Comparison of ENCODE assay signal across 8 mouse cellular contexts in genomic region chr10:88380002-88380401, GRCm38 (mm10). TPM values are rescaled to one million over a fixed set of nuclear protein-coding genes. Genes with fewer than 3 reads are reported as not detected.
DNase-seq lines count a peak whose midpoint lies in the region; ATAC-seq and TF ChIP-seq lines count a peak whose summit lies in the region.

No protein-coding gene starts in this region.

- H3K27ac ChIP-seq in ES-E14 (ENCODE audit: insufficient read depth, low read depth, low read length, poor library complexity, severe bottlenecking), result no peak overlapping the region
- peak overlapping the region; percentile 60; the same call in 1 of the 2 replicates for H3K27ac ChIP-seq in cortical plate, adult 2 months (ENCODE audit: insufficient read depth, low read length)
- H3K27ac ChIP-seq in heart, embryonic 13.5 days (replicated peaks), result peak overlapping the region; percentile 63
- H3K27ac ChIP-seq in kidney, embryonic 16.5 days (ENCODE audit: low read length), result peak overlapping the region; percentile 48; the same call in 1 of the 2 replicates
- peak overlapping the region; percentile 75 for H3K27ac ChIP-seq in lung, embryonic 16.5 days (ENCODE audit: low read length)

- H3K4me3 ChIP-seq in ES-E14 (ENCODE audit: insufficient read depth in 1 of 2, low read depth in 1 of 2, low read length in 2 of 2, poor library complexity in 1 of 2, severe bottlenecking in 1 of 2), result peak overlapping the region; percentile 79 to 86
- H3K4me3 ChIP-seq in cortical plate, adult 2 months (ENCODE audit: insufficient read depth, low read length), result peak overlapping the region; percentile 95
- H3K4me3 ChIP-seq in heart, embryonic 13.5 days, result peak overlapping the region; percentile 88
- peak overlapping the region; percentile 68 for H3K4me3 ChIP-seq in kidney, embryonic 16.5 days (ENCODE audit: low read length)
- peak overlapping the region; percentile 81 for H3K4me3 ChIP-seq in lung, embryonic 16.5 days (ENCODE audit: low read length)

- H3K27me3 ChIP-seq in heart, embryonic 13.5 days (replicated peaks), result peaks cover 10% of the 10 kb centered on the region; the same call in 1 of the 2 replicates
- no peaks in the 10 kb centered on the region for H3K27me3 ChIP-seq in kidney, embryonic 16.5 days (ENCODE audit: insufficient read depth, low read length)
- H3K27me3 ChIP-seq in lung, embryonic 16.5 days (ENCODE audit: control insufficient read depth, insufficient read depth, low read depth, low read length), result no peaks in the 10 kb centered on the region

- no peaks in the 10 kb centered on the region for H3K36me3 ChIP-seq in ES-E14 (ENCODE audit: control insufficient read depth, insufficient read depth, low read length, poor library complexity, severe bottlenecking)
- no peaks in the 10 kb centered on the region for H3K36me3 ChIP-seq in heart, embryonic 13.5 days
- no peaks in the 10 kb centered on the region for H3K36me3 ChIP-seq in kidney, embryonic 16.5 days (ENCODE audit: insufficient read depth, low read length)
- no peaks in the 10 kb centered on the region for H3K36me3 ChIP-seq in lung, embryonic 16.5 days (ENCODE audit: control insufficient read depth, insufficient read depth, low read length)

- H3K4me1 ChIP-seq in ES-E14 (ENCODE audit: control insufficient read depth in 2 of 2, insufficient read depth in 2 of 2, low read length in 2 of 2, poor library complexity in 1 of 2), result peaks cover 3 to 8% of the 10 kb centered on the region in 2 experiments; a peak in 1 of 4 replicates
- peaks cover 7% of the 10 kb centered on the region for H3K4me1 ChIP-seq in cortical plate, adult 2 months (ENCODE audit: control insufficient read depth, insufficient read depth, low read length)
- H3K4me1 ChIP-seq in heart, embryonic 13.5 days, result peaks cover 42% of the 10 kb centered on the region
- peaks cover 30% of the 10 kb centered on the region for H3K4me1 ChIP-seq in kidney, embryonic 16.5 days (ENCODE audit: insufficient read depth, low read length)
- H3K4me1 ChIP-seq in lung, embryonic 16.5 days (replicated peaks; ENCODE audit: control insufficient read depth, insufficient read depth, low read length), result peaks cover 24% of the 10 kb centered on the region

- TF ChIP-seq CTCF in cortical plate, adult 2 months (IDR thresholded peaks at IDR 0.05; ENCODE audit: extremely low read depth, insufficient read depth, low read length), result no peak

- H3K9me3 ChIP-seq in ES-E14 (ENCODE audit: control insufficient read depth, insufficient read depth, low read depth, low read length), result no peaks in the 10 kb centered on the region
- H3K9me3 ChIP-seq in heart, embryonic 13.5 days, result no peaks in the 10 kb centered on the region
- H3K9me3 ChIP-seq in kidney, embryonic 16.5 days (ENCODE audit: low read length), result no peaks in the 10 kb centered on the region
- no peaks in the 10 kb centered on the region for H3K9me3 ChIP-seq in lung, embryonic 16.5 days (ENCODE audit: control insufficient read depth, low read length)

- peak overlapping the region; percentile 98 for H3K4me2 ChIP-seq in heart, embryonic 13.5 days
- peak overlapping the region; percentile 80 for H3K4me2 ChIP-seq in kidney, embryonic 16.5 days (replicated peaks; ENCODE audit: low read depth, low read length)
- H3K4me2 ChIP-seq in lung, embryonic 16.5 days (ENCODE audit: low read depth, low read length), result peak overlapping the region; percentile 79

- peak; percentile 63 for DNase-seq in adrenal gland, adult 2 months
- DNase-seq in adrenal gland, postnatal 4 days (ENCODE audit: low spot score in 2 of 2), result no peak
- no peak for DNase-seq in ES-E14 (ENCODE audit: low read depth, low spot score)
- peak; percentile 31 for DNase-seq in right cerebral cortex, postnatal 25 days

- 3% methylated on average over 11 of the region's 11 CpGs for WGBS in heart, embryonic 13.5 days
- whole genome bisulfite sequencing in kidney, embryonic 16.5 days, result 2% methylated on average over 11 of the region's 11 CpGs
- 3% methylated on average over 11 of the region's 11 CpGs for WGBS in lung, embryonic 16.5 days

- TF ChIP-seq POLR2A in cortical plate, adult 2 months (IDR thresholded peaks at IDR 0.05; ENCODE audit: extremely low read depth, insufficient read depth, low read length), result no peak

- no peak for ATAC-seq in heart, embryonic 13.5 days (ENCODE audit: extremely low read depth, insufficient number of reproducible peaks, low FRiP score, low TSS enrichment)
- ATAC-seq in kidney, embryonic 16.5 days (ENCODE audit: low FRiP score, low TSS enrichment), result peak; percentile 55
- ATAC-seq in lung, embryonic 16.5 days (ENCODE audit: low read depth), result peak; percentile 70

- H3K9ac ChIP-seq in ES-E14 (ENCODE audit: insufficient read depth, low read depth, low read length, poor library complexity, severe bottlenecking), result peak overlapping the region; percentile 80; the same call in 1 of the 2 replicates
- peak overlapping the region; percentile 89 for H3K9ac ChIP-seq in heart, embryonic 13.5 days
- H3K9ac ChIP-seq in kidney, embryonic 16.5 days (replicated peaks; ENCODE audit: low read length), result peak overlapping the region; percentile 70
- peak overlapping the region; percentile 77 for H3K9ac ChIP-seq in lung, embryonic 16.5 days (ENCODE audit: low read length)

- in situ Hi-C loops in ES-E14 (cut with MboI; ENCODE audit: low sequenced_read_pairs in 2 of 2, unreplicated experiment in 2 of 2), result no loop called here

TF ChIP-seq in ES-E14, 5 proteins besides CTCF, POLR2A, EP300 and RAD21:
- no peak for TF ChIP-seq HCFC1 (IDR thresholded peaks at IDR 0.05; ENCODE audit: borderline replicate concordance, insufficient read depth, low read length)
- TF ChIP-seq ZNF384 (IDR thresholded peaks at IDR 0.05; ENCODE audit: low read depth, low read length), result no peak
- TF ChIP-seq ZC3H11A (IDR thresholded peaks at IDR 0.05; ENCODE audit: borderline replicate concordance, low read depth, low read length), result no peak
- no peak for TF ChIP-seq CHD2 (IDR thresholded peaks at IDR 0.05; ENCODE audit: low read depth, low read length)
- no peak for TF ChIP-seq MAFK (IDR thresholded peaks at IDR 0.05; ENCODE audit: insufficient read depth, low read depth, low read length)
TF ChIP-seq in ES-E14: peak in this region for 0.

RNA-seq across cellular contexts. Expression of gene Gnptab, which starts 1.1 kb away (rescaled TPM):
- 10 to 100 TPM; 31.1 to 36.3 TPM for total RNA-seq in adrenal gland, adult 2 months (2021)
- 4.6 and 4.7 TPM in 2 replicates for polyA plus RNA-seq in adrenal gland, adult 2 months (2012; rRNA removed)
- 10 to 100 TPM; 34.2 to 37.8 TPM for total RNA-seq in adrenal gland, postnatal 4 days (2021)
- 25.1 and 34.0 TPM in 2 replicates for total RNA-seq in ES-E14 (2012; rRNA removed)
- 41.1 and 43.3 TPM in 2 replicates for polyA plus RNA-seq in cortical plate, adult 2 months (2012; rRNA removed)
- 5.9 and 6.8 TPM in 2 replicates for polyA plus RNA-seq in heart, embryonic 13.5 days (2015; fragmentation: Nextera tagmentation; extraction: Ambion mirVana)
- 12.8 and 13.5 TPM in 2 replicates for polyA plus RNA-seq in kidney, embryonic 16.5 days (2015; fragmentation: Nextera tagmentation; extraction: Ambion mirVana)
- 16.8 and 18.1 TPM in 2 replicates for polyA plus RNA-seq in lung, embryonic 16.5 days (2015; fragmentation: Nextera tagmentation; extraction: Ambion mirVana)

RNA-seq across cellular contexts. Expression of gene Dram1, which starts 1.1 kb away (rescaled TPM):
- total RNA-seq in adrenal gland, adult 2 months (2021), result 10 to 100 TPM; 10.2 to 23.5 TPM
- 18.1 and 39.3 TPM in 2 replicates for polyA plus RNA-seq in adrenal gland, adult 2 months (2012; rRNA removed)
- total RNA-seq in adrenal gland, postnatal 4 days (2021), result 1 to 10 TPM; 4.4 to 4.5 TPM
- 1.3 and 3.3 TPM in 2 replicates for total RNA-seq in ES-E14 (2012; rRNA removed)
- 1.6 and 2.0 TPM in 2 replicates for polyA plus RNA-seq in cortical plate, adult 2 months (2012; rRNA removed)
- polyA plus RNA-seq in heart, embryonic 13.5 days (2015; fragmentation: Nextera tagmentation; extraction: Ambion mirVana), result 1.2 and 1.4 TPM in 2 replicates
- 1.9 and 5.3 TPM in 2 replicates for polyA plus RNA-seq in kidney, embryonic 16.5 days (2015; fragmentation: Nextera tagmentation; extraction: Ambion mirVana)
- 128 and 151 TPM in 2 replicates for polyA plus RNA-seq in lung, embryonic 16.5 days (2015; fragmentation: Nextera tagmentation; extraction: Ambion mirVana)

Comparison
In these comparisons a context has a peak if more than half of its experiments do, and no peak if none do; other contexts are left out.
1. DNase-seq: peak in adrenal gland, adult 2 months (single experiment) and right cerebral cortex, postnatal 25 days (single experiment); none in adrenal gland, postnatal 4 days (0 of 2) and ES-E14 (single experiment).
2. Peak in every context shown above with its lines, with median percentiles within 50 percentile points of each other: H3K4me3 ChIP-seq, H3K9ac ChIP-seq and H3K4me2 ChIP-seq.